Mouse (Mus musculus): ENCODE measurements around the gene Tspan15.

GRCm38 (mm10) chr10:62202574-62202973, 28.5 kb downstream of the Tspan15 start:
- TF ChIP-seq CTCF (IDR thresholded peaks at IDR 0.05; ENCODE audit: low read depth, low read length) (no peak), GATA1 (IDR thresholded peaks at IDR 0.05; ENCODE audit: borderline replicate concordance, low read length) (no peak), TAL1 (conservative IDR thresholded peaks at IDR 0.05; ENCODE audit: low read depth, low read length) (no peak), POLR2AphosphoS5 (IDR thresholded peaks at IDR 0.05; ENCODE audit: insufficient replicate concordance, low read depth, low read length) (no peak)
